Mouse (Mus musculus) neutrophil, adult 5-6 weeks (primary cell): ENCODE data around the gene Srpk2. TPM values are rescaled to one million over a fixed set of nuclear protein-coding genes. Genes with fewer than 3 reads are reported as not detected.
"Not testable (repeated sequence)": the region's sequence is repeated elsewhere in the genome, so short reads cannot be mapped to it uniquely, and the experiment has no call there.

ENCODE experiments used
- ATAC-seq: fragments of 151-379, 151-347 bp; 2 replicates; pipeline ENCODE4 v1.8.0; 2017; ENCODE audit warnings: mild to moderate bottlenecking, moderate TSS enrichment; ENCODE audit not compliant: insufficient number of reproducible peaks, poor library complexity, low FRiP score, severe bottlenecking; ENCODE audit errors: extremely low read depth
- total RNA-seq: library from RNA; stranded (forward); fragments of 200-1000 nt; gene quantifications from 2 replicates; pipeline ENCODE4 v1.2.3, GENCODE M21; 2017

Srpk2 gene
- total RNA-seq, 1 experiment from 2014 or later: 119 TPM

- no peak for ATAC-seq
Measured at GRCm38 (mm10) chr5:23579120-23579880, 105.1 kb downstream of the Srpk2 start.

DNA sequence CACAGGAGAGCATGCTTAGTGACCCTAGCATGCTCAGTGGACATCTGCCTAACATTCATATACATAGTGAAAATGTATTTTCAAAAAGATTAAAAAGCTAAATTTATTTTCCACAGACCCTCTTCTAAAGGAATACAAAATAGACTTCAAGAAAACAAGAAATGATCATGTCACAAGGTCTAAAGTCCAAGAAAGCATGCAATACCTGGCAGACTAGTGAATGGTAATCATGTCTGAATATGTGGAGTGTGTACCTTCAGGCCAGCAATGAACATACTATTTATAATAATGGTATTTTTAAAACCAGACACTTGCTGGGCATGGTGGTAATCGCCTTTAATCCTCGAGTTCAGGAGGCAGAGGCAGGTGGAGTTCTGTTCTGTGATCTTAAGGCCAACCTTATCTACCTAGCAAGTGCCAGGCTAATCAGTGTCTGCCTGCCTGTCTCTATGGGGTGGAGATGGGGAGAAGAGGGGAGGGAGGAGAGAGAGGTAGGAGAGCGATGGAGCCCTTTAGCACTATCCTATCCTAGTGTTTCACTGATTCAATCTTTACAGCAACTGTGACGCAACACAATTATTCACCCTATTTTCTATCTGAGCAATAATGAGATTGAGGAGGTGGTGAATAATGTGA, 106.0 kb downstream of the Srpk2 start:
- no peak for ATAC-seq

DNA sequence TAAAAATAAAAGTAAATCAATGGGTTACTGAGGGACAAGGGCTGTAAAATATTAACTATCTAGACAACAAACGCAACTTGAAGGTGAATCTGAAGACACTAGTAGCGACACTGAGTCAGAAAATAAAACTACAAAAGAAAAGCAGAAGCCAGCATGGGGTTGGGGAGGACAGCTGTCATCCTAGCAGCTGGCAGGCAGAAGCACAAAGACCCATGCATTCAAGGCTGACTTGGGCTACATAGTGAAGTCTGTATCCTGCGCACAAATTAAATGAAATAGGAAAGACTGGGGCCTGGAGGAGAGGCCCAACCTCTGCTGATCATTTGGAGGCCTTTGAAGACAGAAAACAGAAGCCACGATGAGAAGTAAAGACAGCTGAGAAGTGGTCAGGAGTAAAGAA, 106.6 kb downstream of the Srpk2 start:
- ATAC-seq: no peak

DNA sequence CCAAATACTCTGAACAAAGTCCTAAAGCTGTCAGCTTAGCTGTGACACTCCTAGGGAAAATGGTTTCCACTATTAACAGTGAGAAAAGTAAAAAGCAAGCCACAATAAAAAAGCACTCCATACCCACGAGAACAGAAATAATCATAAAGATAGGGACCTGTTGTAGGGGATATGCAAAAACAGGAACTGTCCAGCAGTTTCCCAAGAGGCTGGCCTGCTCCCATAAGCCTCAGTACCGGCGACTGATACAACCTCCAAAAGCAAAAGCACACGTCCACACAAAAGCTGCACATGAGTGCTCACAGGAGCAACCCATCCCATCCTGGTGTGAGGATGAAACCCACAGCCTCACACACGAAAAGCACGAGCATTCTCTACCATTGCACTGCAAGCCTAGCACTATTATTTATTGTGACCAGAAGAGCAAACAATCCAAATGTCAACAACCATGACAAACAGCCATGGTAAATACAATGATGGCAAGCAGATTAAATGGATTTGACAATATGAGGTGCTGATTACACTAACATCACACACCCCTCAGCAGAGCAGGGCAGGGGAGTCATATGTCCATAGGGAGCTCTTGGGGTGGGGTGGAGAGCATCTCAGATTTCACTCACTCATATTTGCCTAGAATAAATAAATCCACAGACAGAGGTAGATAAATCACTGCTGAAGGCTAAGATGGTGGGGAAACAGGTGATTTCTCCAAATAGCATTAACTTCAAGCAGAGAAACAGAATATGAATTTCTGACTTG, 107.9 kb downstream of the Srpk2 start:
- no peak for ATAC-seq

- no peak for ATAC-seq
Measured at GRCm38 (mm10) chr5:23573942-23574341, 110.5 kb downstream of the Srpk2 start.

GRCm38 (mm10) chr5:23568188-23568587, 116.2 kb downstream of the Srpk2 start:
- ATAC-seq: no peak

DNA sequence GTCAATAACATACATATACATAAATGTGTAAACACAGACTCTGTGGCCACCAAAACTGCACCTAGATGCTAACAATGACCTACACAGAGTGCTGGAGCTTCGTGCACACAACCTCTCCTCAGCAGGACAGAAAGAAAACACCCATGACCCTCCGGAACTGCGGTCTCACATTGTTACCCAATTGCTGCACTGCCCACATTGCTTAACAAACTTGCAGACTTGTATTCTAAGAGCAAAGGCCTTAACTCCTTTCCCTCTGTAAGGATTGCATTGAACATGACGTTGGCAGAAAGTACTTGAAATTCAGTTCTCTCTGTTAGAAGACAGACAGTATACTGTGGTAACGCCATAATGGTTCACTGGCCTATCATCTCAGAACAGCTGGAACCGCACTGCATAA, 118.0 kb downstream of the Srpk2 start:
- peak; percentile 39; the same call in 1 of the 2 replicates for ATAC-seq

- no peak for ATAC-seq
Measured at GRCm38 (mm10) chr5:23562278-23563060, 121.9 kb downstream of the Srpk2 start.

GRCm38 (mm10) chr5:23561227-23561626, 123.2 kb downstream of the Srpk2 start:
- no peak for ATAC-seq

- ATAC-seq: no peak
Measured at GRCm38 (mm10) chr5:23560171-23560570, 124.2 kb downstream of the Srpk2 start.

DNA sequence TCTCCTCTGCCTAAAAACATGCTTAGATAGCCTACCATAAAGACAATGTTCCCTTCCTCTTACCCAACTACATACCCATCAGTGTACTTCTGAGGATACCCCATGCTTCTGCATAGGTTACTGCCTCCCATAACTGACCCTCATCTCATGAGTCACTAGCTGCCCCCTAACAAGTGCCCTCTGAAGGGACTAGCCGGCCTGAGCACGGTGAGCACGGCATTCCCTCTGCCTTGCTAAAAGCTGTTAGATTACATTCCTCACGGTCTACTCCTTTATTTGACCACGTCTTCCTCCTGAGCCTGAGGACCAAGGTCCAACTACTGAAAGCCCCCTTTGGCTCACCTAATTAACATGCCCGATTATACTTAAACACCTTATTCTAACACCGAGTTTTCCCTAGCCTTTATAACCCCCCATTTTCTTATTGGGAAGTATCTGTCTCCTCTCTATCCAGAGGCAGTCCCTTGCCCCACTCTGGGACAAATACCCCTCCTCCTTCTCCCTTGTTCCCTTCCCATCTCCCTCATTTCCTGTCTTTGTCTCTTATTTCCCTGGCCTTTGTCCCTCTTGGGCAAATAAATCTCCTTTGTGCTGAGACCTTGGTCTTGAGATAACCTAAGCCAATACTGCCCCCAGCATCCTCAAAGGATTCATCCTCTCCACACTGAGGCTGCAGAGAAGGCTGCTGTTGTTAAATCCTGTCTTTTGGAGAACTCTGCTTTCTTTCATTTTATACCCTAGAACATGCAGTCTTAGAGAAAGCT, 128.2 kb downstream of the Srpk2 start:
- no peak for ATAC-seq

DNA sequence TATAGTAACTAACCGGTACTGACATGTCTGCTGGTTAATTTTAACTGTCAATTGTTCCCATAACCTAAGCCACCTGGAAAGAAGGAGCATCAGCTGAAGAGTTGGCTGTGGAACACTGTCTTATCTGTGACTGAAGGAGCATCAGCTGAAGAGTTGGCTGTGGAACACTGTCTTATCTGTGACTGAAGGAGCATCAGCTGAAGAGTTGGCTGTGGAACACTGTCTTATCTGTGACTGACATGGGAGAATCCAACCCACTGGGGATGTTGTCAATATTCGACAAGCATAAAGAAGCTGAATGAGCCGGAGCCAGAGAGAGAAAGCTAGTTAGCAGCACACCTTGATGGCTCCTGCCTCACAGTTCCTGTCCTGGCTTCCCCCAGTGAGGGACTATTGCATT, 131.1 kb downstream of the Srpk2 start:
- not testable (repeated sequence) for ATAC-seq

GRCm38 (mm10) chr5:23551687-23552086, 132.7 kb downstream of the Srpk2 start:
- no peak for ATAC-seq

DNA sequence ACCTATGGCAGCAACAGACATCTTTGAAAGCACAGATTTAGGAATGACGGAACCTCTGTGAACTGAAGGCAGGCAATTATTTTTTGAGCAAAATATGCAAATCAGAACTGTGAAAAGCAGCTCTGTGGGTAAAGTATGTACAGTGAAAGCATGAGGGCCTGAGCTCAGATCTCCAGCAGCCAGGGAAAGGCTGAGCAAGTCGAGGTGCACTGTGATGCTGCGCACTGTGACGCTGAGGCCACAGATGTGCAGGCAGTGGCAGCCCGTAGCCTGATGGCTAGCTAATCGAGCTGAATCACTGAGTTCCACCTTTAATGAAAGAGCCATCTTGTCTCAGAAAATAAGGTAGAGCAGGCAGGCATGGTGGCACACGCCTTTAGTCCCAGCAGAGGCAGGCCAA, 148.7 kb downstream of the Srpk2 start:
- no peak for ATAC-seq

DNA sequence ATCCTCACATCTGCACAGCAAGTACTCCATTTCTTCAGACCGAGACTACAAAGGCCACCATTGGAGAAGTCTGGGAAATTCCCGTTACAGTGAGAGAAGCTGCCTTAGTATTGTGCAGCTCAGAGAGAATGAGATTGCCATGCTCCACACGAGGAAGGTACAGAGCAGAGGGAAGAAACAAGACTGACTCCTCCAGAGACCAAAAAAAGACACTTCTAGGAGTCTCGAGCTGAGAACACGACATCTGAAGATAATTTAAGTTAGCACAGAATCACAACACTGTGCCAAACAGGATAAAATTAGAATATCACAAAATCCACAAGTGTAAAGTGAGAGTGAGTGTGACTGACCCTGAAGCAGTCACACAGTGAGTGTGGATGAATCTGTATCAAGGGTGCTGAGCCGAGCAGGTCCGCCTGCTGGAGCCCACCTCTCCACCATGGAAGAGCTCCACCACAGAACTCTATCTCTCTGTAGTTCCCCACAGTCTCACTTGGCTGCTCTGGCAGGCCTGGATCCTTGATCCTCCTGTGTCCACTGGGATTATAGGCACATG, 152.8 kb downstream of the Srpk2 start:
- no peak for ATAC-seq

GRCm38 (mm10) chr5:23531100-23531499, 153.3 kb downstream of the Srpk2 start:
- ATAC-seq: no peak

DNA sequence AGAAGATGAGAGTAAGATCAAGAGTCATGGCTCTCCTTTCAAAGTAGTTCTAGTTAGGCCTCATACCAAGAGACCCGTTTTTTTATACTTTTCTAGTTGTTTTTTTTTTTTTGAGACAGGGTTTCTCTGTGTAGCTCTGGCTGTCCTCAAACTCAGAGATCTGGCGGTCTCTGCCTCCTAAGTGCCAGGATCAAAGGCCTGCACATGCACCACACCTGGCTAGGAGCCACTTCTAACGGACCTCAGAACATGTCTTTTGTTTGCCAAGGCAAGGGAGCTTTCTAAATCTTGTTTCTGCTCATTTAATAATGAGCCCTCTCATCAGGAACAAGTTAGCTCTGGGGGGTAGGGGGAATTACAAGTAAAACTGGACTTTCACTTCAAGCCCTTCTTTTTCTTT, 159.8 kb downstream of the Srpk2 start:
- no peak for ATAC-seq

- ATAC-seq: no peak
Measured at GRCm38 (mm10) chr5:23523936-23524335, 160.5 kb downstream of the Srpk2 start.
